Mouse (Mus musculus) kidney, postnatal 36 days (tissue): ENCODE data around the gene Ankdd1a.

Experiments
- DNase-seq, 2 experiments: peaks; one replicate each; pipeline ENCODE4 v3.0.0; 2021 to 2022; ENCODE audit warnings: mixed read lengths in 2 of 2

Gene Ankdd1a

DNA sequence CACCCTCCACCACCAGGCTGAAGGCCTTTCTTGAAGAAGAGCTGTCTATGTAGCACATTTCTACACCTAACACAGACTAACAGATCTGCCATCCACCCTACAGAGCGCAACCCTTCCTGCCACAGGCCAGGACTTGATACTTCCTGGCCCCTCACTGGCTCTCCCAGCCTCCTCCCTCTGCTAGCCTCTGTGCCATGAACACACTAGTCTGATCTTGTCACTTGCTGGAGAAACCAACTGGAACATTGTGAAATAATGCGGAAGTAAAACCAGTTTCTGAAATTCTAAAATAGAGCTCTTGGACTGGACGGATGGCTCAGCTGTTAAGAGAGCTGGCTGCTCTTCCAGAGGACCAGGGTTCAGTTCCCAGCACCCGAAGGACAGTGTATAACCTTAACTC lies 27.1 kb downstream of the Ankdd1a start:
- DNase-seq = no peak

GRCm38 (mm10) chr9:65492351-65492750 lies 27.6 kb downstream of the Ankdd1a start:
- no peak for DNase-seq

GRCm38 (mm10) chr9:65491476-65491875 lies 28.5 kb downstream of the Ankdd1a start:
- no peak for DNase-seq

DNA sequence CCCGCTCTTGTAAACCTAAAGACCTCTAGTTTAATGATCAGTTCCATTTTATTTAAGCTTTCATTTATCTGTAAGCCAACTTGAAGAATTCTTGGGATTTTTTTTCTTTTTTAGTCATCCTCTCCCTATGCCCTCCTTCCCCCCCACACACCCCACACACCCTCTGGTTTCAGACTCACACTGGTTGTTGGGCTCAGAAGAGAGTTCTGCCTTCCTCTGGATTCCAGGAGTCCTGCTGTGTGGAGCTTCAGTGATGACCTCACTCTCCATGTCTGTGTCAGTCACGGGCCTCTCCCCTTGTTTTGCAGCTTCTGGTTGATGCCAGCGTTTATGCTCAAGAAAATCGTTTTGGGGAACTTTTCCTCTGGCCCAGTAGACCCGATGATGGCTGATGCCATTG lies 39.9 kb downstream of the Ankdd1a start:
- no peak for DNase-seq

- DNase-seq = no peak
These were observed 40.8 kb downstream of the Ankdd1a start for GRCm38 (mm10) chr9:65479158-65479557.

DNA sequence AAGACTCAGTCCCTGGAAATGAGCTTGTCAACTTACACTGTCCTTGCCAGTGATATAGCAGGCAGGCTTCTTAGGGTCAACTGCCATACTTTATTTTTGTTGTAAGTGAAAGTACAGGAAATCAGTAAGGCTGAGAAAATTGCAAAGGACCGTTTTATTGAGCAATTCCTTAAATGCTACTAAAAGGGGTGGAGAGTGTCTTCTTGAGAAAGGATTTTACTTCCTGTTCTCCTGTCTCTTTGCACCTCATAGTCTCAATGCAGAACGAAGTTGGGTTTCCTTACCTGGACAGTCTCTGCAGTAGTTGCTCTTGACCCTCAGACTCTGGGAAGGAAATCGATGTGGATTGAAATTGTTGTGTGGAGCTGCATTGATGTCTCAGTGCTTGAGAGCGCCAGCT lies 47.2 kb downstream of the Ankdd1a start:
- DNase-seq = no peak

- DNase-seq = no peak
These were observed 52.3 kb downstream of the Ankdd1a start for GRCm38 (mm10) chr9:65467686-65468085.

DNA sequence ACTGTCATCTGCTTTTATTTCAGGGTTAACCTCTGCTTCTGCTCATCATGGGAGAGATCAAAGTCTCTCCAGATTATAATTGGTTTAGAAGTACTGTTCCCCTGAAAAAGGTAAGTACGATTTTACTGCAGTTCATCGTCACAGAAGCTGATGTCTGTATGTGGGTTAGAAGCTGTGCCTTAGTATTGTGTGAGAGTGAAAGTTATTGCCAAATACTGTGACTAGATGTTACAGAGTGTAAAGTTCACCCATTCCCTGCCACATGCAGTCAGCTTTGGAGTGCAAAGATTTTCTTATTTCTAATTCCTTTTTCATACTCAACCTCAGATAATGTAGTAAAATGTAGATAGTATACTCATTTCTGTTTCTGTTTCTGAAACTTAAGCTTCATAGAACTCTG lies 54.8 kb downstream of the Ankdd1a start:
- peak in 1 of 2 experiments; percentile 2 for DNase-seq

GRCm38 (mm10) chr9:65464161-65464560 lies 55.8 kb downstream of the Ankdd1a start:
- DNase-seq = peak; percentile 71 to 82

- DNase-seq = no peak
These were observed 57.4 kb downstream of the Ankdd1a start for GRCm38 (mm10) chr9:65462544-65462943.

DNA sequence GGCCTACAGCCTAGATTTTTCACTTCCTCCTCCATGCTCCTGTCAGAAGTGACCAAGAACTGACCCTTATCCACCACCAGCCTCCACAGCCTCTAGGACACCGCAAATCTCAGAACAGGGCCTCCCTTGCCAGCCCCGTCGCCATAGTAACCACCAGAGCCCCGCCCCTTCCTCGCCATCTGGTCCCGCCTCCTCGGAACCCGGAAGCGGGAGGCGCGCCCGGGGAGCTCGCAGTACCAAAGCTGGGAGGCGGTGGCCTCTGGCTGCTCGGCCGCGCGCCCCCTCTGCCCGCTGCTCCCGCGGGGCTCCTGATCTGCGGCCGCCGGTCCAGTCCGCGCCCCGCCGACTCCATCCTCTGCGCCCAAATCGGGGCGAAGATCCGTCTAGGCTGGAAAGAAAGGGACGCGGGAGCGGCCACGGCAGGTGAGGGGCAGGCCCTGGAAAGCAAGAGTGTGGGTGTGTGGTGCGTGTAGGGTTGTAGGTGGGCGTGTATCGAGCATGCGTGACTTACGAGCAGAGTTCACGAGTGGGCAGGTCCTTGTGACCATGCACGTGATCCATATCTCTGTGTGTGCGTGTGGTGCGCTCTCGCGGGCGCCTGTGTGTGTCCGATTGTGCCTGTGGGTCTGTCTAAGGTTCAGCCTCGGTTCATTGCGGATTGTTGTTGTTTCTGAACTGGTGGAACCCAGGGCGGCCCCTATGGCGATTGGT lies 59.1 kb downstream of the Ankdd1a start, which contains the start of gene Spg21:
Gene Spg21, plus strand, starts transcription at position 216 of the 711 bp plus-strand sequence.
- DNase-seq = peak; percentile 96 to 98

GRCm38 (mm10) chr9:65460198-65460597 lies 59.8 kb downstream of the Ankdd1a start:
- DNase-seq = no peak

DNA sequence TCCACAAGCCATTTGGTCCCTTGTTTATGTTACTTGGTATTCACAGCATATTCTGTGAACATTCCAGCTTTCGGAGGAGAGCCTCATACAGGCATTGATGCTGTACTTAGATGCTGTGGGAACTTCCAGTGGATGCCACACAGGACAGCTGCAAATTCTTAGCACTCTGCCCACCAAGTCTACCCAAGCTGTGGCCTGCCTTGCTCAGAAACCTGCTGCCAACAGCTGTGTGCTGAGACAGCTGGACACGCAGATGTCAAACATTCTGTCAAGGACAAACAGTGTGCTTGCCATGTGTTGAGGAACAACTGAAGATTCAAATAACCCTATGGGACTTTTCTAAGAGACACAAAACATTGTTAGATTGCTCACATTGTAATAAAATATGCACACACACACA lies 61.0 kb downstream of the Ankdd1a start:
- DNase-seq = no peak

- DNase-seq = no peak
These were observed 72.0 kb downstream of the Ankdd1a start for GRCm38 (mm10) chr9:65447951-65448350.

DNA sequence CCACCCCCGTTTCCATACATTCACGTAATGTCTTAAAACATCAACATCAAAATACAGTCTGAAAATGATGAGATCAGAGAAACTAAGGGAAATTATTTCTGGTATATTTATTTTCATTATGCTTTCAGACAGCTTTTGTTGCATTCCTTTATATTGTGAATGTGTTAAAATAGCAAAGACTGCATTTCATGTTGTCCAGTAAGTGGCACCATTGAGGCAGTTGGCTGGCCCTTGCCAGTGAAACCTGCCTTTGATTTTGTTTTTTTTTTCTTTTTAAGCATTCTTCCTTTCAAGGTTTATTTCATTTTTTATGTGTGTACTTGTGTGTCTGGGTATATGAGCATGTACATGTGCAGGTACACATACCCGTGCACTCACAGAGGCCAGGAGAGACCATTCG lies 75.3 kb downstream of the Ankdd1a start:
- DNase-seq = no peak
